ENCODE assay signal across 24 mouse cellular contexts in genomic region chr8:11637531-11637930, GRCm38 (mm10). TPM values are rescaled to one million over a fixed set of nuclear protein-coding genes. Genes with fewer than 3 reads are reported as not detected.
DNase-seq lines count a peak whose midpoint lies in the region; ATAC-seq and TF ChIP-seq lines count a peak whose summit lies in the region.
"Had no signal": no experiment of that assay in that cellular context is flagged by ENCODE, and none has a peak within 500 bp of the region (broad histone marks: within the 10 kb centered on the region; RNA-seq: fewer than 3 reads in every experiment).

No protein-coding gene starts in this region.

- no peak overlapping the region for H3K4me2 ChIP-seq in forebrain, embryonic 13.5 days
- no peak overlapping the region for H3K4me2 ChIP-seq in forebrain, postnatal 0 days (ENCODE audit: low read depth)
- H3K4me2 ChIP-seq in heart, embryonic 12.5 days, result no peak overlapping the region
- H3K4me2 ChIP-seq: embryonic facial prominence, embryonic 12.5 days had no signal

- intact Hi-C loops in left cerebral cortex, postnatal 10 days (cut with DNase I), result loop anchor here (5.0 kb wide), 2 partner anchors 60 to 80 kb away; partner anchors contain the start of gene Ing1

- H3K36me3 ChIP-seq in forebrain, embryonic 13.5 days (ENCODE audit: poor library complexity, severe bottlenecking), result peaks cover 13% of the 10 kb centered on the region
- 0 out of 2 replicates have a peak, but pooled peaks cover 9% of the 10 kb centered on the region for H3K36me3 ChIP-seq in forebrain, postnatal 0 days (ENCODE audit: insufficient read depth)
- H3K36me3 ChIP-seq in heart, embryonic 12.5 days, result peaks cover 4% of the 10 kb centered on the region; the same call in 1 of the 2 replicates
- H3K36me3 ChIP-seq: embryonic facial prominence, embryonic 12.5 days had no signal

- 0 out of 2 replicates have a peak overlapping the region, but pooled peaks have one; percentile 99 for H3K27ac ChIP-seq in forebrain, embryonic 13.5 days
- no peak overlapping the region for H3K27ac ChIP-seq in forebrain, postnatal 0 days (ENCODE audit: low read depth, low read length)
- no peak overlapping the region for H3K27ac ChIP-seq in heart, embryonic 12.5 days (ENCODE audit: poor library complexity, severe bottlenecking)
- H3K27ac ChIP-seq: embryonic facial prominence, embryonic 10.5 days; embryonic facial prominence, embryonic 12.5 days had no signal

- H3K9me3 ChIP-seq in forebrain, embryonic 13.5 days (replicated peaks), result no peaks in the 10 kb centered on the region
- H3K9me3 ChIP-seq in forebrain, postnatal 0 days (ENCODE audit: low read length), result 0 out of 2 replicates have a peak, but pooled peaks cover 10% of the 10 kb centered on the region
- no peaks in the 10 kb centered on the region for H3K9me3 ChIP-seq in heart, embryonic 12.5 days (replicated peaks)
- H3K9me3 ChIP-seq: embryonic facial prominence, embryonic 10.5 days; embryonic facial prominence, embryonic 12.5 days had no signal

- peaks cover 32% of the 10 kb centered on the region for H3K4me1 ChIP-seq in forebrain, embryonic 13.5 days
- H3K4me1 ChIP-seq in forebrain, postnatal 0 days (ENCODE audit: insufficient read depth), result peaks cover 5% of the 10 kb centered on the region; the same call in 1 of the 2 replicates
- H3K4me1 ChIP-seq in heart, embryonic 12.5 days (replicated peaks), result peaks cover 24% of the 10 kb centered on the region

- no peak for ATAC-seq in cerebellum, adult (ENCODE audit: insufficient number of reproducible peaks, low FRiP score, low TSS enrichment)
- ATAC-seq in forebrain, embryonic 13.5 days, result no peak
- no peak for ATAC-seq in forebrain, postnatal 0 days
- no peak for ATAC-seq in heart, embryonic 12.5 days (ENCODE audit: insufficient number of reproducible peaks, low FRiP score)
- ATAC-seq: activated CD4-positive, CD25-positive, alpha-beta regulatory T cell, adult 4 months; CD4-positive, CD25-positive, alpha-beta regulatory T cell, adult 4 months; forebrain, embryonic 14.5 days; Patski had no signal

- H3K4me3 ChIP-seq in forebrain, embryonic 13.5 days, result no peak overlapping the region
- H3K4me3 ChIP-seq in forebrain, postnatal 0 days (ENCODE audit: low read depth, low read length), result no peak overlapping the region
- no peak overlapping the region for H3K4me3 ChIP-seq in heart, embryonic 12.5 days
- H3K4me3 ChIP-seq: embryonic facial prominence, embryonic 12.5 days had no signal

- H3K27me3 ChIP-seq in forebrain, embryonic 13.5 days, result no peaks in the 10 kb centered on the region
- no peaks in the 10 kb centered on the region for H3K27me3 ChIP-seq in forebrain, postnatal 0 days (ENCODE audit: insufficient read depth, low read length)
- no peaks in the 10 kb centered on the region for H3K27me3 ChIP-seq in heart, embryonic 12.5 days (replicated peaks)
- H3K27me3 ChIP-seq: CH12.LX; embryonic facial prominence, embryonic 12.5 days; Patski had no signal

- peak; percentile 26 for DNase-seq in cerebellum, adult 9-10 months
- DNase-seq in forebrain, postnatal 0 days, result no peak
- peak; percentile 50 for DNase-seq in 3T3-L1 (ENCODE audit: low read depth, low spot score)
- DNase-seq in Muller cell, postnatal 12 days (ENCODE audit: inconsistent ontology term), result peak; percentile 64
- DNase-seq in left cerebral cortex, postnatal 10 days (ENCODE audit: extremely low spot score in 1 of 2, low spot score in 2 of 2), result no peak
- DNase-seq: adrenal gland, adult 8-10 months; adrenal gland, postnatal 14 days; adrenal gland, postnatal 36 days; B cell, adult 2 months; cerebellum, adult 11 months; cerebellum, adult 18-20 months; cerebellum, adult 8-10 months; cerebellum, postnatal 10 days; cerebellum, postnatal 25 days had no signal

- no peak overlapping the region for H3K9ac ChIP-seq in forebrain, embryonic 13.5 days
- H3K9ac ChIP-seq in forebrain, postnatal 0 days, result no peak overlapping the region
- no peak overlapping the region for H3K9ac ChIP-seq in heart, embryonic 12.5 days
- H3K9ac ChIP-seq: embryonic facial prominence, embryonic 12.5 days had no signal

- no peak for TF ChIP-seq CTCF in forebrain, postnatal 0 days (IDR thresholded peaks at IDR 0.05; ENCODE audit: low read depth)

- WGBS in forebrain, embryonic 13.5 days, result 92% methylated on average over 7 of the region's 7 CpGs
- WGBS in forebrain, postnatal 0 days, result 85% methylated on average over 7 of the region's 7 CpGs
- 94% methylated on average over 7 of the region's 7 CpGs for WGBS in heart, embryonic 12.5 days

RNA-seq across cellular contexts. Expression of gene Ankrd10, which starts 2.0 kb away (rescaled TPM):
- polyA plus RNA-seq in forebrain, embryonic 13.5 days (2015; fragmentation: Nextera tagmentation; extraction: Ambion mirVana), result 113 and 117 TPM in 2 replicates
- total RNA-seq in forebrain, postnatal 0 days (2014; rRNA removed), result 123 and 141 TPM in 2 replicates
- 79.6 and 89.2 TPM in 2 replicates for polyA plus RNA-seq in forebrain, postnatal 0 days (2015; fragmentation: Nextera tagmentation; extraction: Ambion mirVana)
- 70.6 and 71.7 TPM in 2 replicates for polyA plus RNA-seq in heart, embryonic 12.5 days (2016; fragmentation: Nextera tagmentation; extraction: Ambion mirVana)
- total RNA-seq in left cerebral cortex, postnatal 10 days (2021), result 10 to 100 TPM; 62.8 to 64.7 TPM

Comparison
In these comparisons a context has a peak if more than half of its experiments do, and no peak if none do; other contexts are left out.
1. DNase-seq: peak in cerebellum, adult 9-10 months (single experiment), 3T3-L1 (single experiment) and Muller cell, postnatal 12 days (single experiment); none in forebrain, postnatal 0 days (single experiment) and left cerebral cortex, postnatal 10 days (0 of 2).